Mouse (Mus musculus) neutrophil, adult 5-6 weeks (primary cell): ENCODE measurements around the gene Rapgef5. TPM values are rescaled to one million over a fixed set of nuclear protein-coding genes. Genes with fewer than 3 reads are reported as not detected.
A peak's percentile ranks its signal among the peaks of the same experiment; 100 is the strongest.

Experiments used
- ATAC-seq: fragments of 151-379, 151-347 bp; 2 replicates; pipeline ENCODE4 v1.8.0; 2017; ENCODE audit warnings: mild to moderate bottlenecking, moderate TSS enrichment; ENCODE audit not compliant: insufficient number of reproducible peaks, poor library complexity, low FRiP score, severe bottlenecking; ENCODE audit errors: extremely low read depth
- total RNA-seq: library from RNA; stranded (forward); fragments of 200-1000 nt; gene quantifications from 2 replicates; pipeline ENCODE4 v1.2.3, GENCODE M21; 2017

Gene Rapgef5
- total RNA-seq, 1 experiment from 2014 or later, result 13.7 TPM

GRCm38 (mm10) chr12:117524311-117525013 is 8.2 kb downstream of the Rapgef5 start:
- no peak for ATAC-seq

DNA sequence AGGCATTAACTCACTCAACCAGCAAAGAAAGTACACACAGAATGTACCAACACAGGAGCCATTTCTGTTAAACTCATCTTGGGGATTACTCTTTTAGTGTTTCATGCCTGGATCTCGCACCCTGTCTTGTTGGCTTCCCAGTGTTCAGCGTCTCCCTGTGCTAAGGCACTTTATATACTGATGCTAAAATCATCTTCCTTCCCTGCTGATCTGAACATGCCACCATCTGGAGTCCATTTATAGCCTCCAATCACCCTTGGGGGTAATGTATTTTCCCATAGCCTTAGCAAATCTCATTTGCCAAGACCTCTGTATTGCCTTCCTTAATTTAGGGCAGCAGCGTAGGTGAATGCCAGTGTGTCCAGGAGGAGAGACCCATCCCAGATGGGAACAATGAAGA is 11.6 kb downstream of the Rapgef5 start:
- no peak for ATAC-seq

DNA sequence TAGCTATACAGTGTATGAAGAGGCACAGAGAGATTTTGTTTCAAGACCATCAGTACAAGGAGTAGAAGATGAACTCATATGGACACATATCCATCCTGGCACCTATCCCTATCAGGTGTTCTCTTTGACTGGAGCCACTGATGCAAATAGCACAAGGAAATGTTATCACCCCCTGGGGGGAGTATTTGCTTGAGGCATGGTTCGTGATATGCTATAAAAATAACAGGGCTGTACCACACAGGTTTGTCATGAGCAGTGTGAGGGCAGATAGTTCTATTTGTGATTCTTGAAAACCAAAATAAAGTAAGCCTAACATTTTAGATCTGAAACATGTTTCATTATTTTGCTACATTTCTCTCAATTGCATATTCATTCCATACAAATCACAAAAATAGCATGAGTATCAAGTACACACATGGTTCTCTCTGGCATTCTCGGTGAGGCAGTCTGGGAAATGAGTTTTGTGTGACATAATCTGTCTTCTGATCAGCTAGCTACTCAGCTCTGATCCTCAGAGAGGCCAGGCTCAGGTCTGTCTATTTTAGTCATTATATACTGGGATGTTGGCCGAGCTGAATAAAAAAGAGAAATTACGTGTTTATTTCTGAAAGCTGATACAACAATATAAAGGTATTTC is 12.3 kb downstream of the Rapgef5 start:
- no peak for ATAC-seq

DNA sequence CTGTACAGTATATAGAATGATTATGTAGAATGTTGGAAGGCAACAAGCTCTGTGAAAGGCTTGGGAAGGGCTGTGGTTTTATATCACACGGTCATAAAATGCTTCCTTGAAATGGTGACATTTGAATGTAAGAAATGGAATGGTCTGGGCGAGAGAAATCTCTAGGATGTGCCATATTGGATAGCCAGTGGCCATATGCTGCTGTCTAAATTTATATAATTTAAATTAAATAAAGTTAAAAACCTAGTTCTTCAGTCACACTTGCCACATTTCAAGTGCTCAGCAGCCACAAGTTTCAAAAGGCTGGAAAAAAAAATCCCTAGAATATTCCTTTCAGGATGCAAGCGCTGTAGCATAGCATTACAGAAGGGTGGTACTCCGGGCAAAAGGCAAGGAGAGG is 14.8 kb downstream of the Rapgef5 start:
- ATAC-seq, result no peak

DNA sequence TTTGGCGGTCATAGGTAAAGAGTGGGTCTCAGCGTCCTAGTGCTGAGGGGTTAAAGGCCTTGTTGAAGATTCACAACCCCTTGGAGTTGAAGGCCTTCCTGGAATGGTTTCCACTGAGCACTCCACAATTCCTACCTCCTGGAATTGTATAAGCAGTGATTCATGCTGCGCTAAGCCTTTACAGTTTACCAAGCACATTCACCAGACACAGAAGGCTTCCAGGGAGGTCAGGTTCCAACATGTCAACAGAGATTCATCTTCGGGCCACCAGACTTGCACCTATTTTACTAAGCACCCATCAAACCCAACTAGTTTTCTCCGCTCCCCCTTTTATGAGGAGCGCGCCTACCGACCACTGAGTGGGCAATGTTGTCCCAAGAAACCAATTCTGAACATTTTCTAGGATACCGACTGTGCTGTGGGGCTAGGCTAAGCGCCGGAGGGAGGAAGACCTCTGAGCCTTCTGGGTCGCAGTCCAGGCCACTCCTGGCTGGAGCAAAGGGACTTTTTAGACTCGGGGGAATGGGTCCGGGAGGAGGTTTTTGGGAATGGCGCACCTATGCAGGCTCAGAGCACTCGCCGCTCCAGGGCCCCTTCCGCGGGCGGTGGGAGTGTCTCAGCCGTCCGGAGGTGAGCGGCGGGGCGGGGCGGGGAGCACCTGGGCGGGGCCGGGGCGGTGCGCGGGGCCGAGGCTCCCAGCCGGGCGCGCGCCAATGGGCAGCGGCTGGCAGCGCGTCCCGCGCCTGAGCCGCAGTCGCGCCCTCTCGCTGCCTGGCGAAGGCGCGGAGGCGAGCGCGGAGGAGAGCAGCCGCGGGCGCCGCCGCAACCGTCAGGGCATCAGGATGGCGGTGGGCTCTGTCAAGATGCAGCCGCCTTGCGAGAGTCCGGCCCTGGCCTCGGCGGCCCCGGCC is 17.2 kb downstream of the Rapgef5 start:
- ATAC-seq, result 0 out of 2 replicates have a peak, but pooled peaks have one; percentile 17

DNA sequence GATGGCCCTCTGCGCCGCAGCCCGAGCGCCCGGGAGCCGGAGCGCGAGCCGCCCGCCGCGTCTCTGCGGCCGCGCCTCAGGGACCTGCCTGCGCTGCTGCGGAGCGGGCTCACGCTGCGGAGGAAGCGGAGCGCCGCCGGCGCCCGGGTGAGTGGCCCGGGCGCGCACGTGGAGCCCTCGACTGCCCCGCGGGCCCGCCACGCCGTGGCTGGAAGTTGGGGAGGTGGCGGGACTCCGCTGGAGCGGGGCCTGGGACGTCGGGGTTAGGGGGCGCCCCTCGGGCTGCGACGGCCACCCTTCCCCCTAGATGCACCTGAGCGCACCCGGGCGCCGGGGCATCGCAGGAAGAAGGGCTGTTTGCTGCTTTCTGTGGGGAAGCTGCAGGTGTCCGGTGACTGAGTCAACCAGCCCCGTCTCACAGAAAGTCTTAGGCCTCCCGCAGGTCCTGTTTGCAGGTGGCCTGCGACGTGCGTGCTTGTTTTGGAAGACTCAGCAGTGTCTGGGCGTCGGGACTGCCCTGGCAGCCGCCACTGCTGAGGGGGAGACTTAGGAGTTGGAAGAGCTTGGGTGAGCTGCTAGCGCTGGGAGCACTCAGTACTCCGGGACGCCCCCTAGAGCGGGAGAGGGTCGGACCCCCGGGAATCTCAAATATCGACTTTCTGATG is 17.9 kb downstream of the Rapgef5 start:
- ATAC-seq, result peak; percentile 48

GRCm38 (mm10) chr12:117540352-117540751 is 24.1 kb downstream of the Rapgef5 start:
- no peak for ATAC-seq

DNA sequence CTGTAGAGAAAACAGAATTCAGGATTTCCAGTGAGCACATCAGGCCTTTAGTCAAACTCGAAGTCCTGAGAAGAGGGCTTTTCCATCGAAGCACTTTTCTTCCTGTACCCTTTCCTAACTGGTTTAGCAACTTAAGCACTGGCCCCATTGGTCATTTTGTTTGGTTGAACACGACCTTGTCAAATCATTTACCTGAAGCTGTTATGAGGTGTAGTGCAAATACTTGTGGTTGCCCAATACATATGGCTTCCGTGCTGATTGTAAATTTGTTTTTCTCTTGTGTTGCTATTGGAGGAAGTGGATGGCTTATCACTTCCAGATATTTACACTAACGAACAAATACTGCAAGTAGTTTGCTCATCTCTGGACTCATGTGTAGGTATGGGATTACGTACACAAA is 29.0 kb downstream of the Rapgef5 start:
- no peak for ATAC-seq

GRCm38 (mm10) chr12:117553353-117553752 is 37.1 kb downstream of the Rapgef5 start:
- no peak for ATAC-seq

DNA sequence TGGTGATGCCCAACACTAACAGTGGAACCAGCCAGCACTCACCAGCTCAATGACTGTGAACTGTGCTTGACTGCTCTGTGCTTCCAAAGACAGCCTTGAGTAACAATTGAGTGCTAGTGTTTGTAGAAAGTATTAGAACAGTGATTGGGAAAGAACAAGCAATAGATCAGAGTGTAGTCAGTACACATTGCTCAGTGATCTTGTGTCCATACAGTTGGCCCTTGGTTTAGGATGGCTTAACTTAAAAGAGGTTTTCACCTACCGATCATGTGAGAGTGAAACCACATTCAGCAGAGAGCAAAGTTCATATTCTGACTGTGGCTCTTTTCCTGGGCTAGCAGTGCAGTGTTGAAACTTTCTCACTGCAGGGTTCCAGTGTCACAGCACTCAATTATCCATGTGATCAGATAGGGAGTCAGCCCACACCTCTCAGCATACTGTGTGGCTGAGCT is 38.4 kb downstream of the Rapgef5 start:
- ATAC-seq, result no peak

- ATAC-seq, result peak; percentile 54; the same call in 1 of the 2 replicates
These were observed 44.2 kb downstream of the Rapgef5 start for GRCm38 (mm10) chr12:117560450-117560849.

DNA sequence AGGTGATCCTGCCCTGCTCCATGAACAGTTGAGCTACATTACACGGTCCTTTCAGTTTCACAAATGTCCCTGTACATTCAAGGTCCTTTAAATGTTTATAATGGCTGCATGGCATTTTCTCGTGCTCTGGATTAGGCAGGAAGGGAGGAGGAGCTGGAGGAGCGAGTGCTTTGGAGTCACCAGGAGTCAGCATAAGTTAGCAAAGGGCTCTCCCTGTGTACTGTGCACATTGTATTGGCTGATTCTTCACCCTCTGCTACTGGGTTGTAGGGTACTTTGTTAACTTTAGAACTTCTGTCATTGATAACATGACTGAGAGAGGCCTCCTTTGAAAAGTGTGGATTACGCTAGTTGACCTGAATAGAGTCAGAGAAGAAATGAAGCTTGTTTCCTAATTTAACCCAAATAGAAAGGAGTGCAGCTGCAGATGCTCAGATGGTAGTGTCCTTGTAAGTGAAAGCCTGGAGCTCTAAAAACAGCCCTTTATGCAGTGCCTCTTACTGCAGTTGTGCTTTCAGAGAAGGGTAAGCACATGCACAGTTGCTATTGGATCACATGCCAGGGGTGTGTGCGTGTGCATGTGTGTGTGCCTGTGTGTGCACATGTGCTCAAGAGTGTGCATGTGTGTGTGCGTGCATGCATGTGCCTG is 45.3 kb downstream of the Rapgef5 start:
- no peak for ATAC-seq

GRCm38 (mm10) chr12:117562085-117562484 is 45.8 kb downstream of the Rapgef5 start:
- ATAC-seq, result no peak

DNA sequence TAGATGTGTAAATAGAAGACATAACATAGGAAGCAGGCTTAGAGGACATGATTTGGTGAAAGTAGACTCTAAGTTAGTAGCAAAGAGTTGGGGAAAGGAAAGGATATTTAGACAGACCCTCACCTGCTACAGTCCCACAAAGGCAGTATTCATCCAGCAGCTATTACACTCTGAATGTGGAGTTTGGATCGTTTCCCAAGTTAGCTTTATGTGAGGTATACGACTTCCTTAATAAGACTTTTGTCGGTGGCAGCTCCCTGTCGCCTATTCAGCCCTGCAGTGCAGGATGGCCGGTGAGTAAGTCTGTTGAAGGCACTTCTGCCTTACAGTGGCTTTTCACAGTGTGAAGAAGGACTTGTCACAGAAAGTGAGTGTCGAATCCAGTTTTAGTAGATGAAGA is 47.6 kb downstream of the Rapgef5 start:
- ATAC-seq, result no peak

- ATAC-seq, result peak; percentile 90
These were observed 50.0 kb downstream of the Rapgef5 start for GRCm38 (mm10) chr12:117566298-117566697.

DNA sequence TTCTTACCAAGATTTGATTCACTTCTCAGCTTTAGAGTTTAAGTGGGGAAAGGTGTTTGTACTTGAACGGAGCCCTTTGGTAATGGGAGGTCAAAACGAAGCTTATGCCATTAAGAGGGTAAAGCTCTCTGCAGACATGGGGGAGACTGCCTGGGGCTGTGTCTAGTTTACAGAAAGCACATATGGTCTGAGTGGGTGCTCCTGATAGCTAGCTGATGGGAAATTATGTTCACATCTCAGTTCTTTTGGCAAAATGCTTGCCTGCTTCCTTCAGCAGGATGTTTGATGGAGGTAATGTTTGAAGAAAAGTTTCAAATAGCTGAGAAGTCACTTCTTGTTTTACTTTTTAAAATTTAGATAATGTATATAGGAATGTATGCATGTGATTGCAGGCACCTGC is 53.4 kb downstream of the Rapgef5 start:
- ATAC-seq, result no peak

GRCm38 (mm10) chr12:117584256-117584655 is 68.0 kb downstream of the Rapgef5 start:
- ATAC-seq, result no peak

GRCm38 (mm10) chr12:117585390-117585789 is 69.1 kb downstream of the Rapgef5 start:
- ATAC-seq, result no peak

DNA sequence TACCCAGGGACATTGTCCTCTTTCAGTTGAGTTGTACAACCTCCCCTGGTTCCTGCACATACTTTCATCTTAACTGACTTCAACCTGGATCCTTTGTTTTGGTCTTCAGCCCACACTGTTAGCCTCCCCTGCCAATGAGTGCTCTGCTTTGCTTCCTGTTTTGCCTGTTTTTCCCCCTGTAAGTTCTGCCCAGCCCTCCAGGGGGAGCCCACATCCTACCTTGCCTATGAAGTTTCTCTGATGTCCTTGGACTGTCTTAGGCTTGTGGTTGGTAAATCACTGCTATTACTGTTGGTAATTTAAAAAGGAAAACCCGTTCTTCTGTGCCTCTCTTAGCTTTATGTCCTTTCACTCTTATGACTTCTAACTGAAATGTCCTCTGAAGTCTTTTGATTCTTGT is 69.8 kb downstream of the Rapgef5 start:
- ATAC-seq, result peak; percentile 86; the same call in 1 of the 2 replicates
